Mouse (Mus musculus) limb, embryonic 12.5 days (tissue): ENCODE results near the gene Kif13a. TPM values are rescaled to one million over a fixed set of nuclear protein-coding genes. Genes with fewer than 3 reads are reported as not detected.

Experiments used
- ATAC-seq: fragments of 200-750 bp; cut with Nextera tagmentation; 2 replicates; pipeline ENCODE4 v1.8.0; 2017; ENCODE audit warnings: low read depth, moderate TSS enrichment; ENCODE audit not compliant: insufficient number of reproducible peaks, insufficient read depth, low FRiP score, low TSS enrichment
- H3K27ac ChIP-seq: fragments of 300-500 bp; sonication (generic); 2 replicates; pipeline ENCODE4 v1.5.1; 2016; ENCODE audit warnings: mild to moderate bottlenecking, moderate library complexity
- H3K27me3 ChIP-seq: fragments of 300-500 bp; sonication (generic); 2 replicates; pipeline ENCODE4 v1.6.1; 2016; ENCODE audit warnings: mild to moderate bottlenecking, moderate library complexity
- H3K36me3 ChIP-seq: fragments of 300-500 bp; sonication (generic); 2 replicates; pipeline ENCODE4 v1.6.1; 2016; ENCODE audit warnings: mild to moderate bottlenecking, moderate library complexity
- H3K4me1 ChIP-seq: fragments of 300-500 bp; sonication (generic); replicated peaks from 2 replicates; pipeline ENCODE4 v1.6.1; 2016
- H3K4me2 ChIP-seq: fragments of 300-500 bp; sonication (generic); 2 replicates; pipeline ENCODE4 v1.6.1; 2016; ENCODE audit warnings: mild to moderate bottlenecking, moderate library complexity
- H3K4me3 ChIP-seq: fragments of 300-500 bp; sonication (generic); replicated peaks from 2 replicates; pipeline ENCODE4 v1.5.1; 2016; ENCODE audit warnings: mild to moderate bottlenecking
- H3K9ac ChIP-seq: fragments of 300-500 bp; sonication (generic); replicated peaks from 2 replicates; pipeline ENCODE4 v1.6.1; 2016; ENCODE audit warnings: mild to moderate bottlenecking, moderate library complexity
- H3K9me3 ChIP-seq: fragments of 300-500 bp; sonication (generic); 2 replicates; pipeline ENCODE4 v1.6.1; 2016; ENCODE audit warnings: mild to moderate bottlenecking, moderate library complexity
- WGBS: fragments of 180-500 bp; shearing (Covaris S2); methylation state at CpG from one replicate; pipeline ENCODE4 v1.1.7; 2016; 5-methylcytosine and 5-hydroxymethylcytosine counted together
- polyA plus RNA-seq: library from polyadenylated mRNA; unstranded; fragments of >200 nt; fragmentation: Nextera tagmentation; extraction: Ambion mirVana; gene quantifications from 2 replicates; pipeline ENCODE4 v1.2.1, GENCODE M21; 2016

The Kif13a gene
- polyA plus RNA-seq, 1 experiment from 2014 or later, result 23.3 TPM

DNA sequence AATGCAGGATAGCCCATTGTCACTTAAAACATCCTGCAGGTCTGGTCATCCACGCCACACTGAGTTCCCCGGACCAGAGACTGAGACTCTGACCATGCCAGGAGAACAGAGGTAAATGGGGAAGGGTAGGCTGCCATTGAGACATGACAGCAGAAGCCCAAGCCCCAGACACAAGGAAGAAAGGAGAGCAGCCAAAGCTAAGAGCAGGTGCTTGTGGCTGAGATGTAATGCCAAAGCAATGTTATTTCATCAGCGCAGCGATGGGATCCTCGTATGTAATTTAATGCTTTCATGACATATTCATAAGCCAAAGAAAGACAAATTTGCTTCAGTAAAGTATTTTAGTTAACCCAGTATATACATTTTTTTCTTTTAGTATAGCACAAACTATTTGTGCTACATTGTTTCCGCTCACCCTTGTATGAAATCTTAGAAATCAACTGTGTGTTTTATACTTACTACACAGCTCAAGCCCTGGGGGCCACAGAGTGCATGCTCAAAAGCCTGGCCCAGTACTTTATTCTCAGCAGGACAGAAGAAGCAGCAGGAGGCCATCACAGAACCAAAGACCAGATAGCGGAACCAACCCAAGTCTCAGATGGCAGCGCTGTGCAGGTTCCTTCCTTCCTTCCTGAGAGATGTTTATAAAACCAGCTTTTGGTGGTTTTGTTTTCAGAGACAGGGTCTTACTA is 71.4 kb downstream of the Kif13a start:
- H3K4me1 ChIP-seq, result peaks cover 8% of the 10 kb centered on the region; the same call in 1 of the 2 replicates
- no peak overlapping the region for H3K4me3 ChIP-seq
- H3K36me3 ChIP-seq, result no peaks in the 10 kb centered on the region
- no peaks in the 10 kb centered on the region for H3K27me3 ChIP-seq
- H3K27ac ChIP-seq, result no peak overlapping the region
- H3K9me3 ChIP-seq, result no peaks in the 10 kb centered on the region
- 96% methylated on average over 8 of the region's 8 CpGs for WGBS
- H3K4me2 ChIP-seq, result no peak overlapping the region
- H3K9ac ChIP-seq, result no peak overlapping the region
- no peak for ATAC-seq

DNA sequence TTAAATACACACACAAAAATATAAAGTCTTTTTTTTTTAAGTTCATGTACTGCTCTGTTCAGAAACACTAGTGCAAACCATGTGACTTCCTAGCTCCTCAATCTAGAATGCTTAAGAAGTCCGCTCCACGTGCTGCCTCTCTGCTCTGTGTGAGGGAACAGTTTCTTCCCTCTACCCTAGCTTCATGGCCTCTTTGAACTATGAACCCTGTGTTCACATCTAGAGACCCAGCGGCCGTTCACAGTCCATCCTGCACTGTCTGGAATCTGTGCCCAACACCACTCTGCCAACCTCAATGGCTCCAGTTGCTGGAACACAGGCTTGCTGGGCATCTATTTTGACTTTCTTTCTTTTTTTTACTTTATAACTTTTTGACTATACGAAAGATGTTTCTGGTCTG is 75.2 kb downstream of the Kif13a start:
- Histone ChIP-seq H3K4me3 (no peak overlapping the region), H3K36me3 (no peaks in the 10 kb centered on the region), H3K4me1 (peaks cover 8% of the 10 kb centered on the region; the same call in 1 of the 2 replicates), H3K27ac (no peak overlapping the region), H3K4me2 (no peak overlapping the region), H3K9ac (no peak overlapping the region), H3K9me3 (no peaks in the 10 kb centered on the region), H3K27me3 (no peaks in the 10 kb centered on the region)
- WGBS, result 90% methylated on average over 5 of the region's 5 CpGs
- no peak for ATAC-seq

DNA sequence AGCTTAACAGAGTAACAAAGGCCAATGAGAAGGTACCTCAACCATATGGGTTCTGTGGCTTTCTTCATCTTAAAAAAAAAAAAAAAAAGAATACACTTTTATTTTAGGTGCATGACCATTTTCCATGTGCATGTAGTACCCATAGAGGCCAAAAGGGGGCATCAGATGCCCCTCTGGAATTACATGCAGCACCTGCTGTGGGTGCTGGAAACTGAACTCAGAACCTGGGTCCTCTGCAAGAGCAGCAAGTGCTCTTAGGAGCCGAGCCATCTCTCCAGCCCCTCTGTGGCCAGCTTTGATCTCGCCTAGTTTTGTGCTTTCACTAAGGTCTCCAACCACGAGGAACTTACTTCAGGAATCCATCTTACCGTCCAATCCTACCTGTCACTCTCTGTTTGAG is 77.2 kb downstream of the Kif13a start:
- no peaks in the 10 kb centered on the region for H3K27me3 ChIP-seq

DNA sequence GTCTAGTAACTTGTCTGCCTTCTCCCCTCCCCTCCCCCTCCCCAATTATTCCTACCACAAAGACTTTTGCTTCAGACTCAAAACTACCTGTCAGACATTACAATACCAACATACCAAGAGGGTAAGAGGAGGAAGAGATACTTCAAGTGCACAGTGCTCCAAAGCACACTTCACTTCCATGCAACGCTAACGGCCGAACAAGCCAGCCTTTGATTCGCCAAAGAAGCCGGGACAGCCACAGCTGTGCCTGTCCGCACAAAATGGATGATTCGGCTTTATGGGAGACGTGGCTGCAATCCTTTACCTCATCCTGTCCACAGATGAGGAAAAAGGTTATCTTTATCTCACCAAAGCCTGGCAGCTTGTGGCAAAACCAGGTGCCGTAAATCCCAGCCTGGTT is 84.2 kb downstream of the Kif13a start:
- Histone ChIP-seq H3K9ac (no peak overlapping the region), H3K27ac (no peak overlapping the region), H3K9me3 (no peaks in the 10 kb centered on the region), H3K4me1 (peaks cover 13% of the 10 kb centered on the region), H3K4me3 (no peak overlapping the region), H3K4me2 (no peak overlapping the region), H3K27me3 (no peaks in the 10 kb centered on the region), H3K36me3 (no peaks in the 10 kb centered on the region)
- 82% methylated on average over 9 of the region's 9 CpGs for WGBS
- no peak for ATAC-seq

More for the DNA sequence above, 77.2 kb downstream of the Kif13a start:
- 97% methylated on average over 4 of the region's 4 CpGs for WGBS
- H3K4me2 ChIP-seq, result no peak overlapping the region
- peaks cover 8% of the 10 kb centered on the region; the same call in 1 of the 2 replicates for H3K4me1 ChIP-seq
- no peak overlapping the region for H3K9ac ChIP-seq
- no peak overlapping the region for H3K27ac ChIP-seq
- no peak for ATAC-seq
- H3K4me3 ChIP-seq, result no peak overlapping the region
- no peaks in the 10 kb centered on the region for H3K9me3 ChIP-seq
- no peaks in the 10 kb centered on the region for H3K36me3 ChIP-seq

DNA sequence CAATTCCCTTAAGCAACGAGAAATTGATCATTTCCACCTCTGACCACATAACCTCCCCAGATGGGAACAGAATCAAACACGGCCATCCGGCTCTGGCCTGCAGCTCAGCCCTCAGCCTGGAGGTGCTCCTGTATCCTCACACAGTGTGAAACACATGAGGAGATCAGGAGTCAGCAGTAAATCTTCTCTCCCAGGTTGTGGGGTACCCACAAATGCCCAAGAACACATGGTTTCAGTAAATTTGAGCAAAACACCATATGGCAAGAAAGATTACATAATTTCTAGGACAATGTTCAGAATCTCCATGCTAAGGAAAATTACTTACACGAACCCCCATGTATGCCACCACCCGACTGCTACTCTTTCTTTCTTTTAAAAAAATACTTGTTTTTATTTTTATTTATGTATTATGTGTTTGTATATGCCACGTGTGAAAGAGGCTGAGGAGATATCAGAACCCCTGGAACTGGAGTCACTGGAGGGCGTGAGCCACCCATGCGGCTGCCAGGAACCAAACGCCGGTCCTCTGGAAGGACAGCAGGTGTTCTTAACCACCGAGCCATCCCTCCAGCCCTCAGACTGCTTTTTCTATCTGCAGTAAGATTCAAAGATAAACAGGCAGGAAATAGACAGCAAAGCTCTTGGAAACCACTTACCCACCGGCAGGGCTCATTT is 85.0 kb downstream of the Kif13a start:
- peaks cover 17% of the 10 kb centered on the region for H3K4me1 ChIP-seq
- ATAC-seq, result no peak
- WGBS, result 79% methylated on average over 12 of the region's 12 CpGs
- no peak overlapping the region for H3K4me2 ChIP-seq
- H3K27ac ChIP-seq, result no peak overlapping the region
- H3K27me3 ChIP-seq, result no peaks in the 10 kb centered on the region
- H3K9me3 ChIP-seq, result no peaks in the 10 kb centered on the region
- no peaks in the 10 kb centered on the region for H3K36me3 ChIP-seq
- H3K9ac ChIP-seq, result no peak overlapping the region
- H3K4me3 ChIP-seq, result no peak overlapping the region

DNA sequence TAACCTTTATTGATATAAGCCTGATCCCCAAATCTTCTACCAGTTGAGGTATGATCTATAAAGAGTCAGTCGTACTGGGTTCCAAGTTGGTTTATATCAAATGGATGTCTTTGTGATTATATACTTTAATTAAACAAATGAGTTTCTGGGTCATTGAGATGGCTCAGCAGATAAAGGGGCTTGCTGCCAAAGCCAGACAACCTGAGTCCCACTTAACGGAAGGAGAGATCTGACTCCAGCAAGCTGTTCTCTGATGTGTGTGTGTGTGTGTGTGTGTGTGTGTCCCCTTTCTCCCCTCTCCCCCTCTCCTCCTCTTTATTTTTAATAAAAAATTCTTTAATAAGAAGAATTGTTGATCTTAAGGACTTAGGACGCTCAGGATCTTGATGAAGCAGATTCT is 86.0 kb downstream of the Kif13a start:
- Histone ChIP-seq H3K27me3 (no peaks in the 10 kb centered on the region), H3K4me2 (no peak overlapping the region), H3K27ac (no peak overlapping the region), H3K4me3 (no peak overlapping the region), H3K9me3 (no peaks in the 10 kb centered on the region), H3K36me3 (no peaks in the 10 kb centered on the region), H3K9ac (no peak overlapping the region), H3K4me1 (peaks cover 17% of the 10 kb centered on the region)
- ATAC-seq, result no peak
- 87% methylated on average over 3 of the region's 3 CpGs for WGBS

DNA sequence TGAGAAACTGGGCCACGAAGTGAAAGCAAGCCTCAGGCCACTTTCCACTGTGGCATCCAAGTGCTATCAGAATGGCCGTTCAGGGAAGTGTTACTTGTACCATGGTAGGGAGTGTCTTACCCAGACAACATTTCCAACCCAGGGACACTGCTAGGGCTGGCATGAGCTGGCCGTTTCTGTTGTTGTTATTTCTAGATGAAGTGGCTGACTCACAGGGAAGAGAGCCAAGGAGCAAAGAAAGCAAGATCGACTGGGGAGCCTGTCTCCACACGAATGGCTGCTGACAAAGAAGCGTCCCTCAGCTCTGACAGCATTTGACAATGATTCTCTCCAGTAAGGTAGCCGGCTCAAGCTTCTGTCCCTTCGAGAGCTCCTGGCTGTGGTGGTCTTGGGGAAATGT is 87.5 kb downstream of the Kif13a start:
- no peak overlapping the region for H3K9ac ChIP-seq
- peaks cover 17% of the 10 kb centered on the region for H3K4me1 ChIP-seq
- no peak for ATAC-seq
- no peaks in the 10 kb centered on the region for H3K9me3 ChIP-seq
- no peaks in the 10 kb centered on the region for H3K27me3 ChIP-seq
- 81% methylated on average over 8 of the region's 8 CpGs for WGBS
- H3K27ac ChIP-seq, result 0 out of 2 replicates have a peak overlapping the region, but pooled peaks have one; percentile 41
- no peaks in the 10 kb centered on the region for H3K36me3 ChIP-seq
- no peak overlapping the region for H3K4me2 ChIP-seq
- no peak overlapping the region for H3K4me3 ChIP-seq

DNA sequence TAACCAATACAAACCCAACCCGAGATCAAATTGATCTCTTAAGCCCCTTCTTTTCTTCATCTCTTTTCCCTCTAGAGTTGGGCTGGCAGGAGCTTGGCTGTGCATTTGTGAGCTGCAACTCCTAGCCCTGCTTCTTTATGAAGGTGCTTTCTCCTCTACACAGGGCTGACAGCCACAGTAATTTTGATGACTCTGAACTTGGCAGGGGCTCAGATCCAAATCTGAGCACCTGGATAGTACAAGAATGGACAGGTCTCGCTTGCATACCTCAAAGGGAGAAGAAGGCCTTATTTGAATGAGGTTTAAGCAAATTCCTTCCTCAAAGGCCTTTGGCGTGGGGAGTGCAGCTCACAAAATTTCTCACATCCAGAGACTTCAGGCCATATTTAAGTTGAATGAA is 88.0 kb downstream of the Kif13a start:
- 85% methylated on average over 3 of the region's 3 CpGs for WGBS
- Histone ChIP-seq H3K4me3 (no peak overlapping the region), H3K36me3 (no peaks in the 10 kb centered on the region), H3K9ac (no peak overlapping the region), H3K27ac (no peak overlapping the region), H3K4me2 (no peak overlapping the region), H3K27me3 (no peaks in the 10 kb centered on the region), H3K9me3 (no peaks in the 10 kb centered on the region), H3K4me1 (peaks cover 17% of the 10 kb centered on the region)
- no peak for ATAC-seq

DNA sequence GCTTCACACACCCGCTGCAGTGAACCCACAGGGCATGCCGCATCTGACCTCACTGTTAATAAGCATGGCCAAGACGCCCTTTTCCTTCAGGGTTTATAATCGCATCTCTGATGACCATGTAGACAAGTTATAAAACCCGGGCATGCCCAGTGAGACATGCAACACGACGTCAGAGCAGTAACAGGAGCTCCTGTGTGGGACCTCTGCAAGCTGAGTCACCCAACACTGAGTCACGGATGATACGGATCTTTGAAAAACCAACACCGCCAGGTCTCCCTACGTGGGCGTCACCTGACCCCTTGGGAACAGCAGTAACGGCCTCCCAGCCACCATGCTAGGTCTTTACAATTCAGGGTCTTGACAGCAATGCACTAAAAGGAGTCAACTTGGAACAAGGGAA is 89.0 kb downstream of the Kif13a start:
- Histone ChIP-seq H3K27ac (peak overlapping the region; percentile 56), H3K9ac (no peak overlapping the region), H3K4me1 (peaks cover 16% of the 10 kb centered on the region), H3K4me3 (no peak overlapping the region), H3K27me3 (no peaks in the 10 kb centered on the region), H3K9me3 (no peaks in the 10 kb centered on the region), H3K36me3 (no peaks in the 10 kb centered on the region), H3K4me2 (no peak overlapping the region)
- no peak for ATAC-seq
- WGBS, result 84% methylated on average over 13 of the region's 13 CpGs

DNA sequence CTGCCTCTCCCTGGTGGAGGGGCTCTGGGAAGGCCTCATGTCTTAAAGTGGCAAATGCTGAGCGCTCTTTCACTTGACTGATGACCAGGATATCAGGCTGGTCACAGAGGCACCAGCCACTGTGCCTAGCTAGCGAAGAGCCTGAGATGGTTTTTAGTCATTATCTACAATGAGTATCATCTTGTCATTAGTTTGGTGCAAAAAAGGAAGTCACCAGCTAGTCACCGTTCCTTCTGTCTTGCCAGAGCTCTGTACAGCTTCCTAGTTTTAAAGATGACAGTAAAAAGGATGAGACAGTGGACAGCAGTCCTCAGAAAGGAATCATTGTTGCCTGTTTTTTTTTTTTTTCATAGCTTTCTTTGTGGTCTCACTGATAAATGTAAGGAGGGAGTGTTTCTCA is 90.4 kb downstream of the Kif13a start:
- Histone ChIP-seq H3K27me3 (no peaks in the 10 kb centered on the region), H3K36me3 (peaks cover 7% of the 10 kb centered on the region; the same call in 1 of the 2 replicates), H3K9me3 (0 out of 2 replicates have a peak, but pooled peaks cover 4% of the 10 kb centered on the region), H3K27ac (no peak overlapping the region), H3K4me3 (no peak overlapping the region), H3K4me2 (no peak overlapping the region), H3K4me1 (peaks cover 7% of the 10 kb centered on the region), H3K9ac (no peak overlapping the region)
- ATAC-seq, result no peak
- WGBS, result 94% methylated on average over 3 of the region's 3 CpGs

DNA sequence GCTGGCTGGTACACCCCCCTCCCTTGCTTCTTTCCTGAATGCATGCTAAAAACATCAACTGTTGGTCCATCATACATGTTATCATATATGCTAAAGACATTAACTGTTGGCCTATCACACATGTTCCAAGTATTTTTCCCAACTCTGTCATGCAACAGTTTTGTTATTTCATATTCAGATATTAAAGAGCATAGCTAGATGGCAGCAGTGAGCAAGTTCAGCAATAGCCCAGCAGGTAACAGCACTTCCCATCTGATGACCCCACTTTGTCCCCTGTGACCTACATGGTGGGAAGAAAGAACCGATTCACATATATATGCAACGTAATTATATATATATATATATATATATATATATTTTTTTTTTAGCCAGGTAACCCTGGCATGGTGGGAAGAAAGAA is 91.1 kb downstream of the Kif13a start:
- H3K27ac ChIP-seq, result no peak overlapping the region
- WGBS, result 66% methylated on average over 2 of the region's 2 CpGs
- peaks cover 7% of the 10 kb centered on the region for H3K4me1 ChIP-seq
- H3K9me3 ChIP-seq, result 0 out of 2 replicates have a peak, but pooled peaks cover 4% of the 10 kb centered on the region
- H3K36me3 ChIP-seq, result peaks cover 8% of the 10 kb centered on the region; the same call in 1 of the 2 replicates
- no peak overlapping the region for H3K4me2 ChIP-seq
- no peak overlapping the region for H3K4me3 ChIP-seq
- ATAC-seq, result no peak
- no peaks in the 10 kb centered on the region for H3K27me3 ChIP-seq
- H3K9ac ChIP-seq, result no peak overlapping the region
